Mouse (Mus musculus): Measurements from ENCODE around the gene Inafm2. TPM values are rescaled to one million over a fixed set of nuclear protein-coding genes. Genes with fewer than 3 reads are reported as not detected.

The Inafm2 gene
- polyA plus RNA-seq, 1 experiment from 2014 or later: 20.5 TPM

- WGBS: under 1% methylated on average over 88 of the region's 93 CpGs
- H3K9me3 ChIP-seq (ENCODE audit: control insufficient read depth, low read length): no peaks in the 10 kb centered on the region
- H3K36me3 ChIP-seq (ENCODE audit: control insufficient read depth, insufficient read depth, low read length): no peaks in the 10 kb centered on the region
- peak; percentile 28 for ATAC-seq (ENCODE audit: low read depth)
- peak overlapping the region; percentile 44 for H3K9ac ChIP-seq (ENCODE audit: low read length)
- peaks cover 82% of the 10 kb centered on the region for H3K27me3 ChIP-seq (ENCODE audit: control insufficient read depth, insufficient read depth, low read depth, low read length)
- H3K4me3 ChIP-seq (ENCODE audit: low read length): peak overlapping the region; percentile 45
- no peak overlapping the region for H3K27ac ChIP-seq (ENCODE audit: low read length)
- peaks cover 27% of the 10 kb centered on the region for H3K4me1 ChIP-seq (replicated peaks; ENCODE audit: control insufficient read depth, insufficient read depth, low read length)
- H3K4me2 ChIP-seq (ENCODE audit: low read depth, low read length): peak overlapping the region; percentile 68
Observed at GRCm38 (mm10) chr2:118702883-118703761, 42.4 kb upstream of the Inafm2 start.

- Histone ChIP-seq H3K36me3 (ENCODE audit: control insufficient read depth, insufficient read depth, low read length) (no peaks in the 10 kb centered on the region), H3K27ac (ENCODE audit: low read length) (no peak within 1 kb of the TSS), H3K9ac (ENCODE audit: low read length) (peak within 1 kb of the TSS; percentile 44), H3K9me3 (ENCODE audit: control insufficient read depth, low read length) (no peaks in the 10 kb centered on the region), H3K4me2 (ENCODE audit: low read depth, low read length) (peak within 1 kb of the TSS; percentile 68), H3K27me3 (ENCODE audit: control insufficient read depth, insufficient read depth, low read depth, low read length) (peaks cover 90% of the 10 kb centered on the region), H3K4me1 (replicated peaks; ENCODE audit: control insufficient read depth, insufficient read depth, low read length) (peaks cover 27% of the 10 kb centered on the region), H3K4me3 (ENCODE audit: low read length) (peak within 1 kb of the TSS; percentile 45)
- WGBS: 1% methylated on average over 50 of the region's 50 CpGs
- no peak for ATAC-seq (ENCODE audit: low read depth)
Observed at GRCm38 (mm10) chr2:118703913-118704730, 41.4 kb upstream of the Inafm2 start, which contains the start of gene Ankrd63. Ankrd63 (minus strand) TSS chr2:118703963.

GRCm38 (mm10) chr2:118706436-118706835 lies 39.1 kb upstream of the Inafm2 start:
- H3K27me3 ChIP-seq (ENCODE audit: control insufficient read depth, insufficient read depth, low read depth, low read length): peaks cover 96% of the 10 kb centered on the region
- no peak overlapping the region for H3K4me3 ChIP-seq (ENCODE audit: low read length)
- no peak overlapping the region for H3K9ac ChIP-seq (ENCODE audit: low read length)
- H3K36me3 ChIP-seq (ENCODE audit: control insufficient read depth, insufficient read depth, low read length): no peaks in the 10 kb centered on the region
- peaks cover 32% of the 10 kb centered on the region for H3K4me1 ChIP-seq (replicated peaks; ENCODE audit: control insufficient read depth, insufficient read depth, low read length)
- no peak overlapping the region for H3K27ac ChIP-seq (ENCODE audit: low read length)
- WGBS: 8% methylated on average over 6 of the region's 6 CpGs
- H3K9me3 ChIP-seq (ENCODE audit: control insufficient read depth, low read length): no peaks in the 10 kb centered on the region
- ATAC-seq (ENCODE audit: low read depth): peak; percentile 23; the same call in 1 of the 2 replicates
- H3K4me2 ChIP-seq (ENCODE audit: low read depth, low read length): no peak overlapping the region

- no peak overlapping the region for H3K9ac ChIP-seq (ENCODE audit: low read length)
- no peaks in the 10 kb centered on the region for H3K9me3 ChIP-seq (ENCODE audit: control insufficient read depth, low read length)
- H3K27ac ChIP-seq (ENCODE audit: low read length): no peak overlapping the region
- H3K27me3 ChIP-seq (ENCODE audit: control insufficient read depth, insufficient read depth, low read depth, low read length): peaks cover 92% of the 10 kb centered on the region
- WGBS: 37% methylated on average over 4 of the region's 4 CpGs
- H3K4me2 ChIP-seq (ENCODE audit: low read depth, low read length): no peak overlapping the region
- ATAC-seq (ENCODE audit: low read depth): no peak
- H3K4me1 ChIP-seq (replicated peaks; ENCODE audit: control insufficient read depth, insufficient read depth, low read length): peaks cover 21% of the 10 kb centered on the region
- no peaks in the 10 kb centered on the region for H3K36me3 ChIP-seq (ENCODE audit: control insufficient read depth, insufficient read depth, low read length)
- no peak overlapping the region for H3K4me3 ChIP-seq (ENCODE audit: low read length)
Observed at GRCm38 (mm10) chr2:118708472-118708871, 37.1 kb upstream of the Inafm2 start.

- H3K27ac ChIP-seq (ENCODE audit: low read length): no peak overlapping the region
- peaks cover 79% of the 10 kb centered on the region for H3K27me3 ChIP-seq (ENCODE audit: control insufficient read depth, insufficient read depth, low read depth, low read length)
- H3K36me3 ChIP-seq (ENCODE audit: control insufficient read depth, insufficient read depth, low read length): no peaks in the 10 kb centered on the region
- H3K4me2 ChIP-seq (ENCODE audit: low read depth, low read length): no peak overlapping the region
- no peak overlapping the region for H3K9ac ChIP-seq (ENCODE audit: low read length)
- no peaks in the 10 kb centered on the region for H3K9me3 ChIP-seq (ENCODE audit: control insufficient read depth, low read length)
- ATAC-seq (ENCODE audit: low read depth): no peak
- H3K4me1 ChIP-seq (replicated peaks; ENCODE audit: control insufficient read depth, insufficient read depth, low read length): peaks cover 12% of the 10 kb centered on the region
- H3K4me3 ChIP-seq (ENCODE audit: low read length): no peak overlapping the region
- 32% methylated on average over 4 of the region's 4 CpGs for WGBS
Observed at GRCm38 (mm10) chr2:118709655-118710221, 35.8 kb upstream of the Inafm2 start.

- H3K9ac ChIP-seq (ENCODE audit: low read length): peak overlapping the region; percentile 63
- H3K4me1 ChIP-seq (replicated peaks; ENCODE audit: control insufficient read depth, insufficient read depth, low read length): peaks cover 12% of the 10 kb centered on the region
- H3K27ac ChIP-seq (ENCODE audit: low read length): no peak overlapping the region
- H3K9me3 ChIP-seq (ENCODE audit: control insufficient read depth, low read length): no peaks in the 10 kb centered on the region
- peaks cover 66% of the 10 kb centered on the region for H3K27me3 ChIP-seq (ENCODE audit: control insufficient read depth, insufficient read depth, low read depth, low read length)
- H3K4me3 ChIP-seq (ENCODE audit: low read length): peak overlapping the region; percentile 49
- peak overlapping the region; percentile 88 for H3K4me2 ChIP-seq (ENCODE audit: low read depth, low read length)
- peak; percentile 71 for ATAC-seq (ENCODE audit: low read depth)
- WGBS: 0% methylated on average over 36 of the region's 36 CpGs
- H3K36me3 ChIP-seq (ENCODE audit: control insufficient read depth, insufficient read depth, low read length): no peaks in the 10 kb centered on the region
Observed at GRCm38 (mm10) chr2:118711038-118711494, 34.5 kb upstream of the Inafm2 start.

- H3K4me2 ChIP-seq (ENCODE audit: low read depth, low read length): no peak overlapping the region
- no peaks in the 10 kb centered on the region for H3K9me3 ChIP-seq (ENCODE audit: control insufficient read depth, low read length)
- H3K4me1 ChIP-seq (replicated peaks; ENCODE audit: control insufficient read depth, insufficient read depth, low read length): peaks cover 12% of the 10 kb centered on the region
- H3K36me3 ChIP-seq (ENCODE audit: control insufficient read depth, insufficient read depth, low read length): no peaks in the 10 kb centered on the region
- H3K27me3 ChIP-seq (ENCODE audit: control insufficient read depth, insufficient read depth, low read depth, low read length): peaks cover 41% of the 10 kb centered on the region
- 68% methylated on average over 6 of the region's 6 CpGs for WGBS
- no peak overlapping the region for H3K9ac ChIP-seq (ENCODE audit: low read length)
- ATAC-seq (ENCODE audit: low read depth): no peak
- no peak overlapping the region for H3K27ac ChIP-seq (ENCODE audit: low read length)
- no peak overlapping the region for H3K4me3 ChIP-seq (ENCODE audit: low read length)
Observed at GRCm38 (mm10) chr2:118713631-118714030, 31.9 kb upstream of the Inafm2 start.

GRCm38 (mm10) chr2:118714230-118714629 lies 31.3 kb upstream of the Inafm2 start:
- no peak overlapping the region for H3K4me2 ChIP-seq (ENCODE audit: low read depth, low read length)
- H3K27me3 ChIP-seq (ENCODE audit: control insufficient read depth, insufficient read depth, low read depth, low read length): peaks cover 35% of the 10 kb centered on the region
- H3K36me3 ChIP-seq (ENCODE audit: control insufficient read depth, insufficient read depth, low read length): no peaks in the 10 kb centered on the region
- no peak overlapping the region for H3K4me3 ChIP-seq (ENCODE audit: low read length)
- no peak overlapping the region for H3K27ac ChIP-seq (ENCODE audit: low read length)
- ATAC-seq (ENCODE audit: low read depth): no peak
- no peaks in the 10 kb centered on the region for H3K9me3 ChIP-seq (ENCODE audit: control insufficient read depth, low read length)
- H3K4me1 ChIP-seq (replicated peaks; ENCODE audit: control insufficient read depth, insufficient read depth, low read length): peaks cover 12% of the 10 kb centered on the region
- H3K9ac ChIP-seq (ENCODE audit: low read length): no peak overlapping the region
- WGBS: 41% methylated on average over 4 of the region's 4 CpGs

GRCm38 (mm10) chr2:118716677-118717076 lies 28.9 kb upstream of the Inafm2 start:
- Histone ChIP-seq H3K4me1 (replicated peaks; ENCODE audit: control insufficient read depth, insufficient read depth, low read length) (no peaks in the 10 kb centered on the region), H3K4me3 (ENCODE audit: low read length) (no peak overlapping the region), H3K4me2 (ENCODE audit: low read depth, low read length) (no peak overlapping the region), H3K27me3 (ENCODE audit: control insufficient read depth, insufficient read depth, low read depth, low read length) (peaks cover 14% of the 10 kb centered on the region), H3K9me3 (ENCODE audit: control insufficient read depth, low read length) (no peaks in the 10 kb centered on the region), H3K36me3 (ENCODE audit: control insufficient read depth, insufficient read depth, low read length) (no peaks in the 10 kb centered on the region), H3K27ac (ENCODE audit: low read length) (no peak overlapping the region), H3K9ac (ENCODE audit: low read length) (no peak overlapping the region)
- no peak for ATAC-seq (ENCODE audit: low read depth)
- WGBS: 76% methylated on average over 5 of the region's 5 CpGs
